Mouse (Mus musculus): ENCODE data around the gene Nudt22. TPM values are rescaled to one million over a fixed set of nuclear protein-coding genes. Genes with fewer than 3 reads are reported as not detected.
A peak's percentile ranks its signal among the peaks of the same experiment; 100 is the strongest.
"Not testable (repeated sequence)": the region's sequence is repeated elsewhere in the genome, so short reads cannot be mapped to it uniquely, and the experiment has no call there.

The Nudt22 gene
- polyA plus RNA-seq, 1 experiment from 2014 or later = 24.6 TPM

DNA sequence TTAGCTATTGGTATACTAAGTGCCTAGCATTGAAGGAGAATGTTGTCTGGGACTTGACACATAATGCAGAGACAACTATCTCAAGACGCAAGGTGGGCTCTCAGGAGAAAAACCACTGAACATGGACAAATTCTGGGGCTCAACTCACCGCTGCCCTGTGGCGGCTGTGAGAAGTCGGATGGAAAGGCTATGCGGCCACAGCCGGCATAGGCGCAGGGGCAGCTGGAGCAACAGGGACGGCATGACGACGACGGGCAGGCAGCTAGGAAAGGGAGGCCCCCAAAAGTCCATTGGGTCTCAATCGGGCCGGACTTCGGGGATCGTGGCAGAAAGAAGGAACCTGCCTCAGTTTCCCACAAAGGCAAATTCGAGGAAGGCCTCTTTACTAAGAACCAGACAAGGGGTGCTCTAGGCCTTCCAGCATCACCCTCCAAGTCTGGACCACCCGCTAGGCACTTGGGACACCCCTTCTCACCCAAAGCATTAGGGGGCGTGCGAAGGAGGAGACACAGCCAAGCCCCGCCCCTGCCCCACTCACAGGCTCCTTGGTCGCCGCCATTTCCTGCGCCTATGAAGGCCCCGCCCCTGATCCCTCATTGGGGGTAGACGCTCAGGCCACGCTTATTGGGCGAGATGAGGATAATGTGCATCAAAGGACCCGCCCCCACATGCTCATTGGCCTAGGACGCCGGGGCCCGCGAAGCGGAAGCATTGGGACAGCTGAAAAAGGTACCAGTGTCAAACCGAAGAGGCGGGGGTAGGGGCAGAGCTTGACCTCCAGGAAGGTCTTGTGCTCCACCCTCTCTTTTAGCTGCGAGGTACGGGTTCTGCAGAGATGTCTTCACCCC lies 3.7 kb downstream of the Nudt22 start, which contains the start of gene Dnajc4:
Gene Dnajc4 (minus strand): TSS at position 562 of the 848 bp plus-strand sequence.
- peak within 1 kb of the TSS; percentile 71 for H3K4me2 ChIP-seq
- H3K4me3 ChIP-seq (ENCODE audit: low read depth, low read length) = peak within 1 kb of the TSS; percentile 51
- H3K36me3 ChIP-seq (ENCODE audit: control insufficient read depth, insufficient read depth, low read length) = peaks cover 3% of the 10 kb centered on the region; the same call in 1 of the 2 replicates
- no peaks in the 10 kb centered on the region for H3K9me3 ChIP-seq (replicated peaks; ENCODE audit: control insufficient read depth, low read length)
- ATAC-seq (replicated peaks; ENCODE audit: insufficient number of reproducible peaks, low FRiP score, low TSS enrichment) = peak; percentile 89
- 3% methylated on average over 37 of the region's 37 CpGs for WGBS (ENCODE audit: insufficient replicate concordance)
- H3K9ac ChIP-seq (ENCODE audit: low read depth, low read length) = peak within 1 kb of the TSS; percentile 78
- H3K4me1 ChIP-seq (ENCODE audit: control insufficient read depth, insufficient read depth, low read length) = peaks cover 29% of the 10 kb centered on the region
- H3K27me3 ChIP-seq (ENCODE audit: control insufficient read depth, insufficient read depth, low read length) = no peaks in the 10 kb centered on the region
- H3K27ac ChIP-seq (ENCODE audit: low read depth, low read length) = peak within 1 kb of the TSS; percentile 69

DNA sequence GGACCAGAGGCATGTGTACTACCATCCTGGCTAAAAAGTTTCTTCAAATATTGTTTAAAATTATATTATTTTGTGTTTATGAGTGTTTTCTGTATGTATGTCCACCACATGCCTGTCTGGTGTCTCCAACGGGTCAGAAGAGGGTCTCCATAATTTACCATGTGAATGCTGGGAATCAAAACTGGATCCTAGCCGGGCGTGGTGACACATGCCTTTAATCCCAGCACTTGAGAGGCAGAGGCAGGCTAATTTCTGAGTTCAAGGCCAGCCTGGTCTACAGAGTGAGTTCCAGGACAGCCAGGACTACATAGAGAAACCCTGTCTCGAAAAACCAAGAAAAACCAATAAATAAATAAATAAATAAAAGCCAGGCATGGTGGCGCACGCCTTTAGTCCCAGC lies 4.8 kb downstream of the Nudt22 start:
- H3K4me2 ChIP-seq; H3K27ac ChIP-seq (ENCODE audit: low read depth, low read length); H3K9me3 ChIP-seq (replicated peaks; ENCODE audit: control insufficient read depth, low read length); H3K36me3 ChIP-seq (ENCODE audit: control insufficient read depth, insufficient read depth, low read length); ATAC-seq (replicated peaks; ENCODE audit: insufficient number of reproducible peaks, low FRiP score, low TSS enrichment); H3K9ac ChIP-seq (ENCODE audit: low read depth, low read length); H3K27me3 ChIP-seq (ENCODE audit: control insufficient read depth, insufficient read depth, low read length); H3K4me3 ChIP-seq (ENCODE audit: low read depth, low read length): not testable (repeated sequence)
- peaks cover 36% of the 10 kb centered on the region for H3K4me1 ChIP-seq (ENCODE audit: control insufficient read depth, insufficient read depth, low read length)
- 86% methylated on average over 6 of the region's 6 CpGs for WGBS (ENCODE audit: insufficient replicate concordance)

DNA sequence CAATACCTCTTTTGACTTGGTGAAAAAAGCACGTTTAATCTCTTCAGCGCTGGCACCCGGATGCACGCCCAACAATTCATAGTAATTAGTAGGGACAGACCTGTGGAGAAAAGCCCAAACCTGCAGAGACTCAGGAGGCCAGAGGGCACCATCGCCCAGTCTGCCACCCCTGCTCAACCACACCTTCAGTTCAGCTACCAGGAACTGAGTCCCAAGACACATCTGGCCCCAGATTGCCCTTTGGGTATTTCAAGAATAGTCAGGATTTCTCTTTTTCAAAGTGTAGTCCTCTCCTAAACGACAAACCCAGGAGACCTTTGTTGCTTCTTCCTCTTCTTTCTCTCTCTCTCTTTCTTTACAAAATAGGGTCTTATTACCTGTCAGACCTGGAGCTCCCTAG lies 5.2 kb downstream of the Nudt22 start:
- H3K36me3 ChIP-seq (ENCODE audit: control insufficient read depth, insufficient read depth, low read length) = peaks cover 3% of the 10 kb centered on the region; the same call in 1 of the 2 replicates
- H3K4me2 ChIP-seq = no peak overlapping the region
- ATAC-seq (replicated peaks; ENCODE audit: insufficient number of reproducible peaks, low FRiP score, low TSS enrichment) = no peak
- H3K27ac ChIP-seq (ENCODE audit: low read depth, low read length) = no peak overlapping the region
- H3K4me1 ChIP-seq (ENCODE audit: control insufficient read depth, insufficient read depth, low read length) = peaks cover 38% of the 10 kb centered on the region
- H3K9ac ChIP-seq (ENCODE audit: low read depth, low read length) = no peak overlapping the region
- 87% methylated on average over 6 of the region's 6 CpGs for WGBS (ENCODE audit: insufficient replicate concordance)
- H3K4me3 ChIP-seq (ENCODE audit: low read depth, low read length) = no peak overlapping the region
- no peaks in the 10 kb centered on the region for H3K27me3 ChIP-seq (ENCODE audit: control insufficient read depth, insufficient read depth, low read length)
- H3K9me3 ChIP-seq (replicated peaks; ENCODE audit: control insufficient read depth, low read length) = no peaks in the 10 kb centered on the region

DNA sequence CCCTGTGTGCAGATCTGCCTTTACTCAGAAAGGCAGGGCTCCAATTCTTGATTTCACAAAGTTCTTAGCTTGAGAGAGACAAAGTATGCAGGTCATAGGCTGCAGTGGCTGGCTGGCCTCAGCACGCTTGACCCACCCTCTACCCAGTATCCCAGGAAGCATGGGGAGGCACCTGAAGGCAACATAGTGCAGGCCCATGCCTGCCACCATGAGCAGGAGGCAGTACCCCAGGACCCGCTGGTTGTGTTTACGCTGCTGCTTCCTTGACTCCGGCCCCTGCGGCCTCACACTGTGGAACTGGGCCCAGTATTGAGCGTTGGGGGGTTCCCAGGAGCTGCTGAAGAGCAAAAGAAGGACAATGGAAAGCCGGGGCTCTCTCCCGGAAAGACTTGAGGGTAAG lies 6.7 kb downstream of the Nudt22 start:
- WGBS (ENCODE audit: insufficient replicate concordance) = 90% methylated on average over 8 of the region's 8 CpGs
- Histone ChIP-seq H3K36me3 (ENCODE audit: control insufficient read depth, insufficient read depth, low read length) (peaks cover 9% of the 10 kb centered on the region; the same call in 1 of the 2 replicates), H3K9ac (ENCODE audit: low read depth, low read length) (no peak overlapping the region), H3K4me3 (ENCODE audit: low read depth, low read length) (no peak overlapping the region), H3K9me3 (replicated peaks; ENCODE audit: control insufficient read depth, low read length) (no peaks in the 10 kb centered on the region), H3K4me2 (no peak overlapping the region; the same call in 1 of the 2 replicates), H3K27ac (ENCODE audit: low read depth, low read length) (no peak overlapping the region), H3K4me1 (ENCODE audit: control insufficient read depth, insufficient read depth, low read length) (peaks cover 25% of the 10 kb centered on the region), H3K27me3 (ENCODE audit: control insufficient read depth, insufficient read depth, low read length) (no peaks in the 10 kb centered on the region)
- ATAC-seq (replicated peaks; ENCODE audit: insufficient number of reproducible peaks, low FRiP score, low TSS enrichment) = no peak

DNA sequence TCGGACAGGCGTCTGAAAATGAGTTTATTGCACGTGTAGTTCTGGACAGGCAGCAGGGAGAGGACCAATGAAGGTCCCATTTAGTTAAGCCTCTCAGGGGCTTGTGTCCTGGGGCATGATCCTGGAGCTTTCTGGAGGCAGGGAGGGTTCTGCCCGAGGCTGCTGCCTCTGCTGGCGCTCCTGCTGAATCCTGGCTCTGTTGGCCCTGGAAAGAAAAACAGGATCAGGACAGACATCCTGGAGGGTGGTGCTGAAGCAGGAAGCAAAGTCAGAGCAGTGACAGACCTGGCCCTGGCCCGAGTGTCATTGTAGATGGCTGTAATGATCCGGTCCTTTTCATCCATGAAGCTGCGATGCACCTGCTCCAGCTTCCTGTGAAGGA lies 8.0 kb downstream of the Nudt22 start:
- Histone ChIP-seq H3K27me3 (ENCODE audit: control insufficient read depth, insufficient read depth, low read length) (no peaks in the 10 kb centered on the region), H3K4me1 (ENCODE audit: control insufficient read depth, insufficient read depth, low read length) (peaks cover 18% of the 10 kb centered on the region), H3K36me3 (ENCODE audit: control insufficient read depth, insufficient read depth, low read length) (peaks cover 17% of the 10 kb centered on the region), H3K27ac (ENCODE audit: low read depth, low read length) (peak overlapping the region; percentile 98), H3K4me2 (peak overlapping the region; percentile 90), H3K9me3 (replicated peaks; ENCODE audit: control insufficient read depth, low read length) (no peaks in the 10 kb centered on the region), H3K9ac (ENCODE audit: low read depth, low read length) (peak overlapping the region; percentile 96), H3K4me3 (ENCODE audit: low read depth, low read length) (peak overlapping the region; percentile 90)
- ATAC-seq (replicated peaks; ENCODE audit: insufficient number of reproducible peaks, low FRiP score, low TSS enrichment) = no peak
- 3% methylated on average over 8 of the region's 8 CpGs for WGBS (ENCODE audit: insufficient replicate concordance)

DNA sequence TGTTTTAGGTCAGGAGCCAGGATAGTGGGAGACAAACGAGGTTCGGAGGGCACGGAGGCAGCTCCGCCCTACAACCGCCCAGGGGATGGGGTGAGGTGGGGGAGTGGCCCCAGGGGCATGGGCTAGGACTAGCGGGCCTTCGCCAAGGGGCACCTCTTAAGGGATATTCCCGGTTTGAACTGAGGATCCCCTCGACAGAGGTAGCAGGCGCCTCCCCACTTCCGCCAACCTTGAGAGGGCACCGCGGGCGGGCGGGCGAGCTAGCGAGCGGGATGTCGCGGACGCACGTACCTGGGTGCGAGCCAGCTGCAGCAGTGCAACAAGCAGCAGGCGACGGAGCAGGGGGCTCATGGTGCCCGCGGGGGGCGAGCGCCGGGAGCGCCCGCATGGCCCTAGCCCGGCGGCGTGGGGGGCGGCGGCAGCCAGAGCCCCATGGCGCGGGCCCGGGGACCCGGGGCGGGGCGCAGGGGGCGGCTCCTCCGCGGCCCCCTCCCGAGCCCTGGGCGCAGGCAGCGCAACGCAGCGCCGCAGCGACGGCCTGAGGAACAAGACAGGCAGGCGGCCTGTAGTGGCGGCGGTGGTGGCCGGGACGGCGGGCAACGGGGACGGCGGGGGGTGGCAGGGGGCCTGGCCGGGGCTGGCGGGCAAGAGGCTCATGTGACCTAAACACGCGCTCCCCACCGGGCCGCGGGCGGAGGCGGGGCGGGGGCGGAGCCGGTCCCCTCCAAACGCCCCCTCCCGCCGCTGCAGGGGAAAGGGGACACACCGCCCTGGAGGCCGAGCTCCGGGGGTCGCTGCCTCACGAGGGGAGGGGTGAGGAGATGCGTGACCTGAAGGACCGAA lies 8.6 kb downstream of the Nudt22 start, which contains the start of gene Vegfb:
Gene Vegfb (minus strand): TSS at position 591 of the 843 bp plus-strand sequence.
- Histone ChIP-seq H3K27me3 (ENCODE audit: control insufficient read depth, insufficient read depth, low read length) (no peaks in the 10 kb centered on the region), H3K4me2 (peak within 1 kb of the TSS; percentile 90), H3K9me3 (replicated peaks; ENCODE audit: control insufficient read depth, low read length) (no peaks in the 10 kb centered on the region), H3K9ac (ENCODE audit: low read depth, low read length) (peak within 1 kb of the TSS; percentile 96), H3K4me3 (ENCODE audit: low read depth, low read length) (peak within 1 kb of the TSS; percentile 90), H3K4me1 (ENCODE audit: control insufficient read depth, insufficient read depth, low read length) (peaks cover 16% of the 10 kb centered on the region), H3K36me3 (ENCODE audit: control insufficient read depth, insufficient read depth, low read length) (peaks cover 22% of the 10 kb centered on the region), H3K27ac (ENCODE audit: low read depth, low read length) (peak within 1 kb of the TSS; percentile 98)
- ATAC-seq (replicated peaks; ENCODE audit: insufficient number of reproducible peaks, low FRiP score, low TSS enrichment) = peak; percentile 41
- WGBS (ENCODE audit: insufficient replicate concordance) = under 1% methylated on average over 75 of the region's 85 CpGs

DNA sequence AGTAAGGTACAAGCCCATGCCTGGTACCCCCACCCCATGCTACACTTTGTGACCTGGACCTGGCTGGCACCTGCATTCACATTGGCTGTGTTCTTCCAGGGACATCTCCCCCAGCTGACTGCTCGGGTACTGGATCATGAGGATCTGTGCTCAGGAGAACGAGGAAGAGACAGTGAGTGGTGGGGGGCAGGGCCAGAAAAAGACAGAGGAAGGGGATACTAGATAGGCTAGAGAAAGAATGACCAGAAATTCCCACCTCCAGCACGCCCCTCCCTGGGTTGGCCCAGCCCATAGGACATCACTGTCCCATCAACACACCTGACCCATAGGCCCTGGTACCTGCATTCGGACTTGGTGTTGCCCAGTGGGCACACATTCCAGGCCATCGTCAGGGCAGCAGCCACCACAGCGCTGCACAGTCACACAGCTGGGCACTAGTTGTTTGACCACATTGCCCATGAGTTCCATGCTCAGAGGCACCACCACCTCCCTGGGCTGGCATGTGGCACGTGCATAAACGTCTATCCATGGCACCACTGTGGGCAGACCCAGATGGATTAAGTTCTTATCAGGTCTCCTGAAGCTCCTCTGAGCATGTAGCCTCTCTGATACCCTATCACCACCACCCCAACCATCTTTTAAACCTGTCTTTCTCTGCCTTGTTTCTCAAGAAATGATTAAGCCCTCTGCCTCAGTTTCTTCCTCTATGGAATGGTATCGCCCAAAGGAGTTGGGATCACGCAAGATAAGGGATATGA lies 9.8 kb downstream of the Nudt22 start:
- 69% methylated on average over 10 of the region's 10 CpGs for WGBS (ENCODE audit: insufficient replicate concordance)
- Histone ChIP-seq H3K4me3 (ENCODE audit: low read depth, low read length) (peak overlapping the region; percentile 90), H3K27me3 (ENCODE audit: control insufficient read depth, insufficient read depth, low read length) (no peaks in the 10 kb centered on the region), H3K4me2 (peak overlapping the region; percentile 90), H3K27ac (ENCODE audit: low read depth, low read length) (no peak overlapping the region), H3K9me3 (replicated peaks; ENCODE audit: control insufficient read depth, low read length) (no peaks in the 10 kb centered on the region), H3K4me1 (ENCODE audit: control insufficient read depth, insufficient read depth, low read length) (peaks cover 21% of the 10 kb centered on the region), H3K36me3 (ENCODE audit: control insufficient read depth, insufficient read depth, low read length) (peaks cover 24% of the 10 kb centered on the region), H3K9ac (ENCODE audit: low read depth, low read length) (peak overlapping the region; percentile 96)
- ATAC-seq (replicated peaks; ENCODE audit: insufficient number of reproducible peaks, low FRiP score, low TSS enrichment) = no peak

DNA sequence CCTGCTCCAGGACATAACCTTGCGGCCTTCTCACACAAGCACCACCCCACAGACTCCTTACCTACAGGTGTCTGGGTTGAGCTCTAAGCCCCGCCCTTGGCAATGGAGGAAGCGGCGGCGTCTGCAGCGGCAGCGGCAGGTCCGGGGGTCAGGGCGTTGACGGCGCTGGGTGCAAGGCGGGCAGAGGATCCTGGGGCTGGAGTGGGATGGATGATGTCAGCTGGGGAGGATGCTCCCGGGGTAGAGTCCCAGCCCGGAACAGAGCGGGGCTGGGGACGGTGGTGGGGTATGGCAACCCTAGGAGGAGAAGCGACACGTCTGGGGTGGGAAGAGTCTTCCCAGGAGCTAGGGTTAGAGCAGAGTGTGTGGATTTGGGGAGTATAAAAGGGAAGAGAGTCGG lies 10.6 kb downstream of the Nudt22 start:
- Histone ChIP-seq H3K9ac (ENCODE audit: low read depth, low read length) (0 out of 2 replicates have a peak overlapping the region, but pooled peaks have one; percentile 0), H3K4me2 (no peak overlapping the region), H3K9me3 (replicated peaks; ENCODE audit: control insufficient read depth, low read length) (no peaks in the 10 kb centered on the region), H3K36me3 (ENCODE audit: control insufficient read depth, insufficient read depth, low read length) (peaks cover 24% of the 10 kb centered on the region), H3K27me3 (ENCODE audit: control insufficient read depth, insufficient read depth, low read length) (no peaks in the 10 kb centered on the region), H3K27ac (ENCODE audit: low read depth, low read length) (no peak overlapping the region), H3K4me3 (ENCODE audit: low read depth, low read length) (no peak overlapping the region), H3K4me1 (ENCODE audit: control insufficient read depth, insufficient read depth, low read length) (peaks cover 24% of the 10 kb centered on the region)
- no peak for ATAC-seq (replicated peaks; ENCODE audit: insufficient number of reproducible peaks, low FRiP score, low TSS enrichment)
- WGBS (ENCODE audit: insufficient replicate concordance) = 84% methylated on average over 19 of the region's 19 CpGs

All from heart, embryonic 11.5 days (tissue).